Mouse (Mus musculus) CD8-positive naive resting alpha-beta T cell, adult 2 months (primary cell): ENCODE results near the gene Sertad1.

ENCODE experiments used
- DNase-seq, 2 experiments: peaks; one replicate each; pipeline ENCODE4 v3.0.0; 2022; ENCODE audit warnings: low read depth in 2 of 2, low spot score in 2 of 2

Gene Sertad1

GRCm38 (mm10) chr7:27473156-27473834 lies 13.4 kb upstream of the Sertad1 start, which contains the start of gene Sertad3:
Sertad3 (plus strand) TSS chr7:27473768.
- peak; percentile 91 to 95 for DNase-seq

GRCm38 (mm10) chr7:27473835-27474489 lies 12.7 kb upstream of the Sertad1 start:
- DNase-seq, result no peak

- peak; percentile 79 to 81 for DNase-seq
Measured at GRCm38 (mm10) chr7:27474490-27474954, 12.2 kb upstream of the Sertad1 start.

- DNase-seq, result no peak
Measured at GRCm38 (mm10) chr7:27475596-27475995, 11.1 kb upstream of the Sertad1 start.

GRCm38 (mm10) chr7:27476098-27476635 lies 10.5 kb upstream of the Sertad1 start:
- DNase-seq, result no peak

- no peak for DNase-seq
Measured at GRCm38 (mm10) chr7:27478561-27478960, 8.1 kb upstream of the Sertad1 start.

- no peak for DNase-seq
Measured at GRCm38 (mm10) chr7:27479750-27480149, 7.0 kb upstream of the Sertad1 start.

- DNase-seq, result no peak
Measured at GRCm38 (mm10) chr7:27480506-27480905, 6.2 kb upstream of the Sertad1 start.

- DNase-seq, result no peak
Measured at GRCm38 (mm10) chr7:27480927-27481626, 5.6 kb upstream of the Sertad1 start.

GRCm38 (mm10) chr7:27481627-27481969 lies 5.1 kb upstream of the Sertad1 start:
- peak; percentile 52 to 60 for DNase-seq

- no peak for DNase-seq
Measured at GRCm38 (mm10) chr7:27483860-27484259, 2.9 kb upstream of the Sertad1 start.

GRCm38 (mm10) chr7:27486102-27486769 lies 474 bp upstream of the Sertad1 start:
- DNase-seq, result no peak

GRCm38 (mm10) chr7:27487740-27488268 lies 1.1 kb downstream of the Sertad1 start:
- DNase-seq, result no peak

- no peak for DNase-seq
Measured at GRCm38 (mm10) chr7:27489270-27489869, 2.7 kb downstream of the Sertad1 start.

- DNase-seq, result no peak
Measured at GRCm38 (mm10) chr7:27490227-27490542, 3.5 kb downstream of the Sertad1 start.

GRCm38 (mm10) chr7:27490543-27491329 lies 4.0 kb downstream of the Sertad1 start:
- peak; percentile 83 to 90 for DNase-seq

- no peak for DNase-seq
Measured at GRCm38 (mm10) chr7:27491856-27492255, 5.1 kb downstream of the Sertad1 start.

- DNase-seq, result no peak
Measured at GRCm38 (mm10) chr7:27493022-27493421, 6.3 kb downstream of the Sertad1 start.

GRCm38 (mm10) chr7:27493450-27493849 lies 6.7 kb downstream of the Sertad1 start:
- no peak for DNase-seq
